ENCODE assay signal across 16 mouse cellular contexts in genomic region chr7:111141285-111141965, GRCm38 (mm10).
"Had no signal": no experiment of that assay in that cellular context is flagged by ENCODE, and none has a peak within 500 bp of the region (broad histone marks: within the 10 kb centered on the region; RNA-seq: fewer than 3 reads in every experiment).

No protein-coding gene starts in this region.

- H3K9me3 ChIP-seq: limb, embryonic 12.5 days; liver, embryonic 13.5 days; lung, embryonic 15.5 days; megakaryocyte, embryonic 14.5 days; midbrain, embryonic 15.5 days; neural tube, embryonic 12.5 days had no signal

- H3K4me1 ChIP-seq: limb, embryonic 12.5 days; midbrain, embryonic 15.5 days; neural tube, embryonic 12.5 days had no signal

- H3K4me3 ChIP-seq: limb, embryonic 12.5 days; liver, embryonic 13.5 days; lung, embryonic 15.5 days; megakaryocyte, embryonic 14.5 days; midbrain, embryonic 15.5 days; neural tube, embryonic 12.5 days had no signal

- DNase-seq: kidney, postnatal 36 days; liver; liver, embryonic 13.5 days; liver, postnatal 0 days; lung, postnatal 14 days; right cerebral cortex, postnatal 4 days; spleen, adult 18-20 months; thymus, adult 18-20 months; thymus, postnatal 14 days had no signal

- H3K27me3 ChIP-seq: limb, embryonic 12.5 days; liver, embryonic 13.5 days; lung, embryonic 15.5 days; midbrain, embryonic 15.5 days; neural tube, embryonic 12.5 days had no signal

- H3K27ac ChIP-seq: limb, embryonic 12.5 days; liver, embryonic 13.5 days; lung, embryonic 15.5 days; macrophage; midbrain, embryonic 15.5 days; neural tube, embryonic 12.5 days had no signal

- H3K4me2 ChIP-seq: limb, embryonic 12.5 days; liver, embryonic 13.5 days; lung, embryonic 15.5 days; midbrain, embryonic 11.5 days; midbrain, embryonic 15.5 days; neural tube, embryonic 12.5 days had no signal

- H3K36me3 ChIP-seq: limb, embryonic 12.5 days; liver, embryonic 13.5 days; lung, embryonic 15.5 days; midbrain, embryonic 15.5 days; neural tube, embryonic 12.5 days had no signal

- H3K9ac ChIP-seq: limb, embryonic 12.5 days; liver, embryonic 13.5 days; liver, postnatal 0 days; lung, embryonic 15.5 days; midbrain, embryonic 15.5 days; neural tube, embryonic 12.5 days had no signal

- ATAC-seq: liver, postnatal 0 days; midbrain, embryonic 15.5 days had no signal
